Mouse (Mus musculus) MN1 (cell line): ENCODE measurements around the gene Emb.

Source experiments
- DNase-seq: peaks from one replicate; pipeline ENCODE4 v3.0.0-alpha.2; 2016; ENCODE audit warnings: low spot score

Gene Emb

DNA sequence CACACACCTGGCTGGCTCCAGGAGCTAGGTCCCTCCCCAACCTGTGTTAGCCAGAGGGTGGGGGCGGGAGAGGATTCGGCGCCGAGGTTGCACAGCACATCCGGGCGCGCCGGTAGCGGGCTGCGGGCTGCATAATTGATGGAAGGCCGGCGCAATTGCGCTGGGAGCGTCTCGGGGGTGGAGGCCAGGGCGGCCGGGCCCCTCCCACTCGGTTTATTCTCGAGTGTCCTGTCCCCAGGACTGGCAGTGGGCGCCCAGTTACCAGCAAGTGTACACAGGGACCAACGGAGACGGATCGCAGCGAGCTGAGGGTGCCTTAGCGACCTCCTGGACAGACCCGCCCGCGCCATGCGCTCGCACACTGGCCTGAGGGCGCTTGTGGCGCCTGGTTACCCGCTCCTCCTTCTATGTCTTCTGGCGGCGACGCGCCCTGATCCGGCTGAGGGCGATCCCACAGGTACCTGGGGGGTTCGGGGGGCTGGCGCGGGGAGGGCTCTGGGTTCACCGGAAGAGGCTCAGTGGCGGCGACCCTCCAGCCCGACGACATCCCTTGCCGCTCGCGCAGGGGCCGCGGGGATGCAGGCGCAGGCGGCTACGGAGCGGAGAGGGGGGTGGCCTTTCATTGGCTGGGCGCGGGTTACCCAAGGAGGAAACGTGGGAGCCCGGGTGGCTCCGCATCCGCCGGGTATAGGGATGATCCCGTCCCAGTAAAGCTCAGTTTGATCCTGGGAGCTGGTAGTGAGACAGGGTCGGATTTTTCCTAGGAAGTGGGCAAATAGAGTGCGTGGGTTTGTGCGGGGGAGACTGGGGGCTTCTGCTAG lies 12.4 kb downstream of the Emb start, which contains the start of gene Gm17509:
Gene Gm17509 (minus strand): TSS at position 575 of the 821 bp plus-strand sequence.
- DNase-seq: peak; percentile 89

DNA sequence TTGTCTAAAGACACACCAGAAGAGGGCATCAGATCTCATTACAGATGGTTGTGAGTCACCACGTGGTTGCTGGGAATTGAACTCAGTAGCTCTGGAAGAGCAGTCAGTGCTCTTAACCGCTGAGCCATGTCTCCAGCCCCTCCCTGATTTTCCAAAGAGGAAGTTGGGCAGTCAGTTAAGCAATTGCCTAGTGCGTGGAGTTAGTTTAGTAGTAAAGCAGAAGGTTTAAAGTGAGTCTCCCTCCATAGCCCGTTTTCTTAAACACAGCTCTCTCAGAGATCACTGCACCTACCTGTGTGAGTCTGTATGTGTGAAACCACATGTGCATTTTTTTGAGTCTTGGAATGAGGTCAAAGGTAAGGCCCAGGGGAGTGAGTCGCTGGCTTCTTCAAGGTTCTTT lies 14.8 kb downstream of the Emb start:
- no peak for DNase-seq

DNA sequence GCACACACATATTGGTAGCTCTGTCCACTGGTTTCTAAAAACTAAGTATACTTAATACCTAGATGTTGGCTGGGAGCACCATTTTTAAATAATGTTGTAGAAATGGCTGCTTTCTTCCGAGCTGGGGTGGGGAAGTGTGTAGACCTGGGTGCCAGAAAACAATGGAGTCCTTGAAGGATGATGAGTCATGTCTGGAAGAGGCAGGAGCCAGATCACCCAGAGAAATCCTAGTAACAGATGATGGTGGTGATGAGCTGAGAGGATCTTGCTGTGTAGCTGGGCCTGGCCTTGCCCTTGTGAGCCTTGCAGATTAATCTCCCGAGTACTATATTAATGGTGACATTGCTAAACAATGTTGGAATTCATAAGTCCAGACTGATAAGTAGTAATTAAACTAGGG lies 16.6 kb downstream of the Emb start:
- DNase-seq: peak; percentile 79

DNA sequence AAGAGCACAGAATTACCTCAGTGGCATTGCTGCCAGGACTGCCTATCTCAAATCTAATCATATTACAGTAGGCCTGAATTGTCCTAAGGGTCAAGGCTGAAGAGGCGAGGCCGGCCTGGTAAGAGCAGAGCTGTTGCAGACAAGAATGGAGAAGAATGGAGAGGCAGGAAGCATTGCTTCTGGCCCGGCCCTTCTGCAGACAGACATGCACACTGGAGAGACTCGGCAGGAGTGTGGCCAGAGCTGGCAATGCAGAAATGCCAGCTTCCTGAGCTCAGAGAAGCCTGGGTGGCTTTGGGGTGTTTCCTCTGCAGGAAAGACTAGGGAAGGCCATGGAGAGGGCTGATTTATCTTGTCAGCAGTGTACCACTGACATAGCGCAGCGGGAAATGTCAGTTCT lies 17.2 kb downstream of the Emb start:
- DNase-seq: peak; percentile 65

DNA sequence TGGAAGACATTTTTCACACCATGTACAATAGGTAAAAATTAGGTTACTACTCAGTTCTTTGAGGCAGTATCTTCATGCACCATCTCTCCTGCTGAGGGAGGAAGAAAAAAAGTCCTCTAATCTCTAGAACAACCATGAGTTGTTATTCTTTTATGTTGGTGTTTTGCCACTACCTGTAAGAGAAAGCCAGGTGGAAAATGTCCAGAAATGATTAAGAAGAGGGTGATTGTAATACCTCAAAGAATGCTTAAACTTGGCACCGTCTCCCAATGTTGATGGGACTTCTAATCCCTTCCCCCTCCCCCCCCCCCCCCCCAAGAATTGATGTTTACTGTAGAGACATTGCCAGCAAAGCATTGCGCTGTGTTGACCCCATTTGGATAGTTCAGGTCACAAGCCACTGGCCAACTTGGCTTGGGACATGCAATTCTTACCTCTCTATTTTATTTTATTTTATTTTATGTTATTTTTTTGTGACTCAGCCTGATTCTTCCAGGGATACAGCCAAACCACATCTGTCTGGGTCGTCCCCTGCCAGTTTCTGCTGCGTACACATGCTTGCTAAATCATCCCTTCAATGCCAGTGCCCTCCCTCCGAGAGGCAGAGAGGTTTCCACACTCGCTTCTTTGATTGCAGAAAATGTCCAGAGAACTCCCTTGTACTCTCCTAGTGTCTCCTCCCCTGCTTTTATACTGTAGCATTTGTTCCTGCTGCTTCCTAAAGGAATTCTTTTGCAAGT lies 22.2 kb downstream of the Emb start:
- no peak for DNase-seq

DNA sequence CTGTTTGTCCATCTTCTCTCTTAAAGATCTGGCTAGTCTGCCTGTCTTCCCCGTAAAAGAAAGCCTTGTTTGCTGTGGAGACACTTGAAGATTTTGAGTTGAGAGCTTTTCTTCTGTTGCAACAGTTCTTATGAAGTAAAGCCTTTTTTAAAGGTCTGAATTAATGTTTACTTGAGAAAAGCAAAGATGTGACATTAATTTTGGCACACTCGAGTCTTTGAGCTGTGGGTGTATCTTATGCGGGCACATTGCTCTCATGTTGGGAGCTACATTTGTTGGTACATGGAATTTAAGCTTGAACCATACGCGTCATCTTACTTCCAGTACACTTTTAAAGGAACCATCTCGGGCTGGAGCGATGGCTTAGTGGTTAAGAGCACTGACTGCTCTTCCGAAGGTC lies 25.5 kb downstream of the Emb start:
- DNase-seq: no peak

DNA sequence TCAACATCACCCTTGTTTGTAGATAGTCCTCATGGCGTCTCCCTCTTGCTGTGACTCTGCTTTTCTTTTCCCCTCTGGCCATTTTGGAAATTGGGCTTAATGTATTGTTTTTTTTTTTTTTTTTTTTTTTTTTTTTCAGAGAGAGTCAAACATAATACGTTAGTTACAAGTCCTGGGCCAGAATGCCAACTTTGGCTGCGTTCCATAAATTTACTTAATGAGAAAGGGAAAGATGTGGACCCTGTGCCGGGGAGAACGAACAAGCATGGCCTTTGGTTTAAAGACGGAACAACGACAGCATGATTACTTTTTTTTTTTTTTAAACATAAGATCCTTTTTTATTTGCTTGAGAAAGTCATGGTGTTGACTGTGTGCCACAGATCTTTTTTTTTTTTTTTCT lies 26.1 kb downstream of the Emb start:
- DNase-seq: peak; percentile 69

DNA sequence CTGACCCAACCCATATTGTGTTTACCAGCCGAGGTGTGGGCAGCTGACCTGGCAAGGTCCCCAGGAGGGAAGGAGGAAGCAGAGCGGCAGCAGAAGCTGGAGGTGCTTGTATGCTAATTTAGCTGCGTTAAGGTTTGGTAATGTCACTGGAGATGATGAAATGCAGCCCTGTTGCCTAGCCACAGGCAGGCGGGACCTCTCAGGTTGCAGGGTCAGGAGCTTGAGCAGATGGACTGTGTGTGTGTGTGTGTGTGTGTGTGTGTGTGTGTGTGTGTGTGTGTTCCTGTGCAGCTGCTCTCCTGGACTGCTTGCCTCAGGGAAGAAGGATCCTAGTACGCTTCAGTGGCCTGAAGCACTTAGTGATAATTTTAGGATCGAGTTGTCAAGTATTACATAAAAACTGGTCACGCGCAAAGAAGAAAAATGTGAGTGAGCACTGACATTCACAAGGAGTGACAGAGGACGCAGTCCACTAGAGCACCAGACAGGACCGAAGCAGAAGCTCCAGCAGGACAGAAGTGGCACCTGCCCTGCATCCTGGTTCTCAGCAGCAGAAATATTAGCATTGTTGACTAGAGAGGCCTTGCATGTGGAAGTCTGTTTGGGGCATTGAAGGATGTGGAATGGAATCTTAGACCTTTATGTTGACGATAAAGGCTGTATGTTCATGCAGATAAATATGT lies 27.3 kb downstream of the Emb start:
- peak; percentile 92 for DNase-seq

DNA sequence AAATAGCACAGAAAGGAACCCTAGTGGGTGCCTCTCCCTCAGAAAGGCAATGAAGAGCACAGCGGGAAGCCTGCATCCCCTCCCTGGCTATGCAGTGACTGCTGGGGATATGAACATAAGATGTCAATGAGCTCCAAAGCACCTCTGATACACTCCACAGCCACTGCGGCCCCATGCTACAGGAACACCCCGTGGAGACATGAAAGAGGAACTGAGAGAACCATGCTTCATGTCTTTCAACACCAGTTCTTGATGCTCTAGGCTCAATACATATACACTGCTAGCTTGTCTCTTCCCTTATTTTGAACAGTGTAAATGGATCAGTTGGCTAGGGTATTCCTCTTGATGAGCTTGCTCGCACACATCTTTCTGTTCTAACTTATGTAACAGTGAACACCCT lies 28.8 kb downstream of the Emb start:
- no peak for DNase-seq

DNA sequence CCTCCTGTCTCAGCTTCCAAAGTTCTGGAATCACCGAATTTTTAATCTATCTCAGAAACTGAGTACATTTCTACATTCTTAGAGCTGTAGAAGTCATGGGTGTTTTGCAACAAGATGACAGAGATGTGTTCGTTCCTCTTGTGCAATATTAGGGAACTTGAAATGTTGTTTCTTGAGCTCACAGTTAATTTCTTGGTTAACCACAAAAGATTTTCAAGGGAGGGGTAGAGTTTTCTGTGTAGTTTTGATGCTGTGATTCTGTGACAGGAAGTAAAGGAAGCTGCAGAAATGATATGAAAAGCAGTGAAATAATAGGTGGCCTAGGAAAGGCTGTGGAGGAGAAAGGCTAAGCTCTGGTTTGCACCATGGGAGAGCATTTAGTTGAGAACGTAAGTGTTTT lies 33.7 kb downstream of the Emb start:
- no peak for DNase-seq

DNA sequence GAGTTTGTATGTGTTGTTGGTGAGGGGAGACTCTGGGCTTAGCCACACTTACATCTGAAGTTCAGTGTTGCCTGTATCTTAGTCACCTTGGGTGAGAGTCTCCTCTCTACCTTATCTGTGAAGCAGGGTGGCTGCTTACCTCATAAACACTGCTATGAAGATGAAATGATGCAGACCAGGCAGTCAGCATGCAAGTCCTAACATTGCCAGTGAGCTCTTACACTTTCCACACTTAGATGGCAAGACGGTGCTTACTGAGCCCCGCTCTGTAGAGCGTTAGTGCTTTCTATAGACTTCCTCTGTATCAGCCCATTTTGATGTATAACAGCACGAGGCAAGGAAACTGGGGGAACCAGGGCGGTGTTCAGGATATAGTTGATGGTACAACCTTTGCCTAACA lies 34.3 kb downstream of the Emb start:
- DNase-seq: no peak

DNA sequence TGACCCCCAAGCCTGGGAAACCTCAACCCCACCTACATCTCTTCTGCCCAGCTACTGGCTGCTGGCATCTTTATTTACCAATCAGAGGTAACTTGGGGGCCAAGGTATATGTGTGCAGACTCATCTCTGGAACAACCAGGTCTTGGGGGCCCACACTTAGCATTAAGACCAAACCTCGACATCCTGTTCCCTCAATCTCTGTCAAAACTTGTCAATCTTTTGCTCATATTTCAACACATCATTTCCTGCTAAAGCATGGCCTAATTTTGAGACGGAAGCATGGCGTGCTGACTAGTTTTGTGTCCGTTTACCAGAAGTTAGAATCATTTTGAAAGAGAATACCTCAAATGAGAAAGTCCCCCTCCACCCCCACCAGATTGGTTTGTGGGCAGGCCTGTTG lies 52.4 kb downstream of the Emb start:
- no peak for DNase-seq

DNA sequence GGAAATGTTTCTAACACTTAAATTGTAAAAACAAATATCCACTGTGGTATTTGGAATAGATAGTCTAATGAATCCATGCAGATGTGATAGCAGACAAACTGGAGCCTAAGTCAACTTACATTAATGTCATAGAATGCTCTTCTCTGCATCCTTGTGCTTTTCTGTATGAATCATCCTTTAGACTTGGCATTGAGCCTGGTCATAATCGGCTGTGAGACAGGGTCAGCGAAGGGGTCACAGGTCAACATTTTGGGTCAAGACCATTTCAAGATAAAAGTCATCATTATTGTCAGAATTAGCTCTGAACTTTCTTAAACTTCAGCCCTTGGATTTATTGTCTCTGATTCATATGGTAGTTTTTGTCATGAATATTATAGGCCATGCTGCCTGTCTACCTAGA lies 57.8 kb downstream of the Emb start:
- peak; percentile 27 for DNase-seq

DNA sequence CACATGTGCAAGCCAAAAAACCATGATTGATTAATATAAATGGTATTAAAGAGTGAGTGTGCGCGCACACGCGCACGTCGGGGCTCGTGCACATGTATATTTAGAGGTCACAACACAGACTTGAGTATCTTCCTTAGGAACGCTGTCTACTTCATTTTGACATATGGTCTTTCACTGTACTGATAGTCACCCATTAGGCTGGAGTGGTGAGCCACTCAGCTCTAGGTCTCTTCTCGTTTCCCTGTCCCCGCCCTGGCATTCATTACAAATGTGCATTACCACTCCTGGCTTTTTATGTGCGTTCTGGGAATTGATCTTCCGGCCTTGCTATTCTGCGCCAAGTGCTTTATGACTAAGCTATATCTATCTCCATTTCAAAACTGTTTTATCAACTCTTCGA lies 59.6 kb downstream of the Emb start:
- DNase-seq: peak; percentile 34

DNA sequence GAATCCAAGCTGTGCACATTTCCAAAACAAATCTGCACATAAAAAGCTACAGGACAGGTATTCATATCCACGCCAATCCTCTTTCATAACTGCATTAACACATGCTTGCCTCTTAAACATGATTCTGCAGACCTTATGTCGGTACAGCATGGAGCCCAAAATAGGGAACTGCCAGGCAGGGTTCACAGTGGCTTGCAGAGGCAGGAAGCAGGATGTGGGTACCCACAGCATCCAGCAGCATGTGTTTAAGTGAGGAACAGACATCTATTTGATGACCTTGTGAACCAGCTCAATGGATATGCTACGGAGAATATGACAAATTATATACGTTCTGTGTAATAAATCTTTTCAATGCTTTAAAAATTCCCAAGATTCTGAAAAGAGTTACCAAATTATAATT lies 75.7 kb downstream of the Emb start:
- no peak for DNase-seq

DNA sequence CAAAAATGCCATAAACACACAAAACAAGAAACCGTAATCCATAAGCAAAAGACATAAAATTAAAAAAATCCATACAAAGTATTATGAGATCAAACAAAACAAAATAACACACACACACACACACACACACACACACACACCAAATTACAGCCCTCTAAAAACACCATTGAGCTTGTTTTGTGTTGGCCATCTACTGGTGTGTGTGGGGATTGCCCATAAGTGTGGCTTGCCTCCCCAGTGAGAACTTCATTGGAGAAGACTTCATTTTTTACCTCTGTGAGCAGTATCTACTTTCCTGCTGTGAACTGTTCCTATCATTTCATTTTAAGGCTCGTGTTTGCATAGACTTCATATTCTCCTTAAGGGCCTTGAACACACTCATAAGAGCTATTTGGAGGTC lies 78.6 kb downstream of the Emb start:
- DNase-seq: no peak

DNA sequence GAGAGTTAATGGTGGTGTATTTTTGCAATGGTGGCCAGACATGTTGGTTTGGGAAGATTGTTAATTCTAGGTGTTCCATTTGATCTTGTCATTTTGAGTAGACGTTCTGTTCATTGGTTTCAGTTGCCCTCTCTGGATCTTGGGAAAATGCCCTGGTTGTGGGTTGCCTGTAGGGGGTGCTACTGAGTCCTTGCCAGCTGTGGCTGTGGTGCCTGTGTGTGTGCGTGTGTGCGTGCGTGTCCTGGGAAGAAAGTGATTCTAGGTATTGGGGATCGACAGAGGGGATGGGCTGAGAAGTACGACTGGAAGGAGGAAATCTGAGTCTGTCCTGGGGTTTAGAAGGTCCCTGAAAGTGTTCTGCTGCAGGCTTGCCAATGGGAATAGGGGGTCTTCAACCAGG lies 79.1 kb downstream of the Emb start:
- no peak for DNase-seq

DNA sequence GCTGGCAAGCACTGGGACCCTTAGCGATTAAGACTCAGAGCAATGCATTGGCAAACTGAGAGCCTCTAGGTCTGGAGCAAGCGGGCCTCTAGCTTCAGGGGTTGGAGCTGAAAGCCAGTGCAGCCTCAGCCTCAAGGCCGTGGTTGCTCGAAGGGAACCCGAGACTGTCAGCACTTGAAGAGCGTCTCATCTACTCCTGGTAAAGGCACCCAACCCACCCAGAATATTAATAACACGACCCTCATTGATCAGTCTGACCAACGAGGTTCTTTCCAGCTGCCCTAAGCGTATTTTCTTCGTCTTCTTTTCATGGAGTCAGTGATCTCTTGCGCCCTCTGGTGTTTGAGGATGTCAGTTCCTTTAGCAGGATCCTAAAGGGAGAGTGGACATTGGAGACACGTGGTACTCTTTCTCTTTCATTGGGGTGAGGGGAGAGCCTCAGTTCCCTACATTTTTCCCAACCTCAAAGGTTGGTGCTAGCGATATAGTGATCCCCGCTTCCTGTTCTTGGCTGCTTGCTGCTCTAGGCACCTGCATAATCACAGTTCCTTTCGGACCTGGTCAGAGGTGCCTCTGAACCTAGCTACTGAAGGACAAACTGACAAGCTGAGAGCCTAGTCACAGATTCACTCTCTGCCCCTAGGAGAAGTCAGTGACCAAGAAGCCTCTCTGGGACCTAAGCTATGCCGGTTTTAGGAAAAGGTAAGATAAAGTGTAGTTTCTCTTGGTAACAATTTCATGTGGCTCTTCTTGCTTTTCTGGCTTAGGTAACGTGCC lies 81.3 kb downstream of the Emb start:
- peak; percentile 78 for DNase-seq

DNA sequence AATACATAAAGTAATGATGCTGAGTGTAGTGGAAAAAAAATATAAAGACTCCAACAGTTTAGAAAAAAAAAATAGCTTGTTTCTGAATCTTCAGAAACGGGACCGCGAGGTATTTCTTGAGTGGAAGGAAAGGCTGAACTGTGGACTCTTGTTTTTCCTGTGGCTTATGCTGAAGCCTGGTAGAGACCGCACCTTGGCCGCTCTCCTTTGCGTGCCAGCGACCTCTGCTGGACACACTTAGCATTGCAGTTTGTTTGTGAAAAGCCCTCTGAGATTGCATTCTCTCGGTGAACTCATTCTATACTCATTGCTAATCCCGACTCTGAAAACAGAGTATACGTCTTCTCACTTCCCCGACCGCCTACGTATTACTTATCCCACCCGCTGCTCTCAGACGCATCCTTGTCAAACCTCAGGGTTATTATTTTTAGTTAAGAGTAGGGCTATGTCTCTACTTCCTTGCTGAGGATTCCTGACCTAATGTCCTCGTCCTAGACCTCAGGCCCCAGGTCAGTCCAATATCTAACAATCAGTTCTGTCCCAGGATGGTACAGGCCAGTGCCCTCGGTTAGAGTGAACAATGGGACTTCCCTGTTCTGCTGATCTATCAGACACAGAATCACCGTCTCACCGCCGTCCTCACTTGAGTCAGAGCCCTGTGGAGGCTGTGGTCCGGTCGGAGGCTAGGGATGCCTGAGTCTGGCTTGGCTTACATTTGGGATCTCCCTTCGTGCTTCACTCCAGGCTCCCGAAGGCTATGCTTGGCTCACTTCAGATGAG lies 103.3 kb downstream of the Emb start:
- DNase-seq: peak; percentile 89
